Mouse (Mus musculus) c-Kit-positive CD71-negative TER-119-negative erythroid progenitor cells, embryonic 14.5 days (primary cell): Measurements from ENCODE around the gene Zfp385c.
A peak's percentile ranks its signal among the peaks of the same experiment; 100 is the strongest.
"Not testable (repeated sequence)": the region's sequence is repeated elsewhere in the genome, so short reads cannot be mapped to it uniquely, and the experiment has no call there.

Experiments used
- DNase-seq: peaks from one replicate; pipeline ENCODE4 v3.0.0-alpha.2; 2013; ENCODE audit warnings: low read depth

The Zfp385c gene

GRCm38 (mm10) chr11:100687265-100687664, 5.0 kb downstream of the Zfp385c start:
- no peak for DNase-seq

- DNase-seq = no peak
These were observed 6.9 kb downstream of the Zfp385c start for GRCm38 (mm10) chr11:100685371-100685770.

GRCm38 (mm10) chr11:100684084-100684483, 8.2 kb downstream of the Zfp385c start:
- no peak for DNase-seq

GRCm38 (mm10) chr11:100682526-100682925, 9.7 kb downstream of the Zfp385c start:
- no peak for DNase-seq

- DNase-seq = no peak
These were observed 10.4 kb downstream of the Zfp385c start for GRCm38 (mm10) chr11:100681826-100682225.

GRCm38 (mm10) chr11:100677810-100678209, 14.4 kb downstream of the Zfp385c start:
- DNase-seq = no peak

- DNase-seq = no peak
These were observed 19.1 kb downstream of the Zfp385c start for GRCm38 (mm10) chr11:100673169-100673568.

- DNase-seq = no peak
These were observed 20.3 kb downstream of the Zfp385c start for GRCm38 (mm10) chr11:100671956-100672355.

GRCm38 (mm10) chr11:100671049-100671448, 21.2 kb downstream of the Zfp385c start:
- DNase-seq = no peak

- DNase-seq = no peak
These were observed 32.4 kb downstream of the Zfp385c start for GRCm38 (mm10) chr11:100659806-100660205.

- no peak for DNase-seq
These were observed 35.8 kb downstream of the Zfp385c start for GRCm38 (mm10) chr11:100656458-100656857.

- DNase-seq = not testable (repeated sequence)
These were observed 36.7 kb downstream of the Zfp385c start for GRCm38 (mm10) chr11:100655589-100655988.

GRCm38 (mm10) chr11:100651748-100652147, 40.5 kb downstream of the Zfp385c start:
- no peak for DNase-seq

GRCm38 (mm10) chr11:100651205-100651604, 41.0 kb downstream of the Zfp385c start:
- no peak for DNase-seq

GRCm38 (mm10) chr11:100648405-100648804, 43.9 kb downstream of the Zfp385c start:
- no peak for DNase-seq

- peak; percentile 48 for DNase-seq
These were observed 46.0 kb downstream of the Zfp385c start for GRCm38 (mm10) chr11:100646265-100646664.

- no peak for DNase-seq
These were observed 48.4 kb downstream of the Zfp385c start for GRCm38 (mm10) chr11:100643612-100644575.

GRCm38 (mm10) chr11:100640159-100640906, 51.9 kb downstream of the Zfp385c start:
- DNase-seq = no peak

- no peak for DNase-seq
These were observed 57.7 kb downstream of the Zfp385c start for GRCm38 (mm10) chr11:100634530-100634929.

- no peak for DNase-seq
These were observed 63.3 kb downstream of the Zfp385c start for GRCm38 (mm10) chr11:100628862-100629352.

- DNase-seq = no peak
These were observed 64.2 kb downstream of the Zfp385c start for GRCm38 (mm10) chr11:100628056-100628455.

- peak; percentile 53 for DNase-seq
These were observed 65.5 kb downstream of the Zfp385c start for GRCm38 (mm10) chr11:100626701-100627195.
